Mouse (Mus musculus): ENCODE measurements at regions not wholly inside any gene's neighbourhood (a gene's known extent, or its start where the extent isn't known, plus 50 kb on each side); places are given as distances from the start of the nearest gene placed in this dataset.

- H3K4me3 ChIP-seq (ENCODE audit: control insufficient read depth, insufficient read depth, low read length) = no peak overlapping the region
- no peaks in the 10 kb centered on the region for H3K4me1 ChIP-seq (replicated peaks; ENCODE audit: control insufficient read depth, insufficient read depth, low read length)
- H3K27ac ChIP-seq (ENCODE audit: control insufficient read depth, insufficient read depth, low read length) = no peak overlapping the region
- DNase-seq = no peak
- H3K36me3 ChIP-seq (ENCODE audit: control insufficient read depth, insufficient read depth, low read length) = no peaks in the 10 kb centered on the region
- WGBS = 93% methylated on average over 5 of the region's 5 CpGs
- no peaks in the 10 kb centered on the region for H3K27me3 ChIP-seq (ENCODE audit: control insufficient read depth, insufficient read depth, low read length)
- TF ChIP-seq CTCF (IDR thresholded peaks at IDR 0.05; ENCODE audit: borderline replicate concordance, control insufficient read depth, extremely low read depth, insufficient read depth, low read length, poor library complexity) (no peak), POLR2A (IDR thresholded peaks at IDR 0.05; ENCODE audit: control insufficient read depth, extremely low read depth, insufficient read depth, low read length, poor library complexity) (no peak)
These were observed 72.5 kb upstream of the Arg1 start for GRCm38 (mm10) chr10:24999807-25000206.

- no peak for DNase-seq
- no peaks in the 10 kb centered on the region for H3K27me3 ChIP-seq (ENCODE audit: control insufficient read depth, insufficient read depth, low read length)
- no peaks in the 10 kb centered on the region for H3K36me3 ChIP-seq (ENCODE audit: control insufficient read depth, insufficient read depth, low read length)
- WGBS = 96% methylated on average over 3 of the region's 3 CpGs
- no peaks in the 10 kb centered on the region for H3K4me1 ChIP-seq (replicated peaks; ENCODE audit: control insufficient read depth, insufficient read depth, low read length)
- TF ChIP-seq CTCF (IDR thresholded peaks at IDR 0.05; ENCODE audit: borderline replicate concordance, control insufficient read depth, extremely low read depth, insufficient read depth, low read length, poor library complexity) (no peak), POLR2A (IDR thresholded peaks at IDR 0.05; ENCODE audit: control insufficient read depth, extremely low read depth, insufficient read depth, low read length, poor library complexity) (no peak)
- H3K4me3 ChIP-seq (ENCODE audit: control insufficient read depth, insufficient read depth, low read length) = no peak overlapping the region
- no peak overlapping the region for H3K27ac ChIP-seq (ENCODE audit: control insufficient read depth, insufficient read depth, low read length)
These were observed 70.4 kb upstream of the Arg1 start for GRCm38 (mm10) chr10:24997661-24998060.

- Histone ChIP-seq H3K4me1 (replicated peaks; ENCODE audit: control insufficient read depth, insufficient read depth, low read length) (no peaks in the 10 kb centered on the region), H3K36me3 (ENCODE audit: control insufficient read depth, insufficient read depth, low read length) (no peaks in the 10 kb centered on the region), H3K27ac (ENCODE audit: control insufficient read depth, insufficient read depth, low read length) (no peak overlapping the region), H3K4me3 (ENCODE audit: control insufficient read depth, insufficient read depth, low read length) (no peak overlapping the region), H3K27me3 (ENCODE audit: control insufficient read depth, insufficient read depth, low read length) (no peaks in the 10 kb centered on the region)
- no peak for TF ChIP-seq POLR2A (IDR thresholded peaks at IDR 0.05; ENCODE audit: control insufficient read depth, extremely low read depth, insufficient read depth, low read length, poor library complexity)
- TF ChIP-seq CTCF (IDR thresholded peaks at IDR 0.05; ENCODE audit: borderline replicate concordance, control insufficient read depth, extremely low read depth, insufficient read depth, low read length, poor library complexity) = no peak
- no peak for DNase-seq
- WGBS = 97% methylated on average over 2 of the region's 2 CpGs
These were observed 68.5 kb upstream of the Arg1 start for GRCm38 (mm10) chr10:24995751-24996150.

- Histone ChIP-seq H3K36me3 (ENCODE audit: control insufficient read depth, insufficient read depth, low read length) (no peaks in the 10 kb centered on the region), H3K4me3 (ENCODE audit: control insufficient read depth, insufficient read depth, low read length) (no peak overlapping the region), H3K4me1 (replicated peaks; ENCODE audit: control insufficient read depth, insufficient read depth, low read length) (no peaks in the 10 kb centered on the region), H3K27ac (ENCODE audit: control insufficient read depth, insufficient read depth, low read length) (no peak overlapping the region), H3K27me3 (ENCODE audit: control insufficient read depth, insufficient read depth, low read length) (no peaks in the 10 kb centered on the region)
- TF ChIP-seq POLR2A (IDR thresholded peaks at IDR 0.05; ENCODE audit: control insufficient read depth, extremely low read depth, insufficient read depth, low read length, poor library complexity) (no peak), CTCF (IDR thresholded peaks at IDR 0.05; ENCODE audit: borderline replicate concordance, control insufficient read depth, extremely low read depth, insufficient read depth, low read length, poor library complexity) (no peak)
- no peak for DNase-seq
- WGBS = 93% methylated on average over 2 of the region's 2 CpGs
These were observed 62.8 kb upstream of the Arg1 start for GRCm38 (mm10) chr10:24989965-24990653.

GRCm38 (mm10) chr10:24984801-24985200 is 57.5 kb upstream of the Arg1 start:
- H3K27ac ChIP-seq (ENCODE audit: control insufficient read depth, insufficient read depth, low read length) = no peak overlapping the region
- DNase-seq = no peak
- no peaks in the 10 kb centered on the region for H3K4me1 ChIP-seq (replicated peaks; ENCODE audit: control insufficient read depth, insufficient read depth, low read length)
- H3K4me3 ChIP-seq (ENCODE audit: control insufficient read depth, insufficient read depth, low read length) = no peak overlapping the region
- H3K27me3 ChIP-seq (ENCODE audit: control insufficient read depth, insufficient read depth, low read length) = no peaks in the 10 kb centered on the region
- H3K36me3 ChIP-seq (ENCODE audit: control insufficient read depth, insufficient read depth, low read length) = no peaks in the 10 kb centered on the region
- WGBS = 94% methylated on average over 4 of the region's 4 CpGs
- TF ChIP-seq POLR2A (IDR thresholded peaks at IDR 0.05; ENCODE audit: control insufficient read depth, extremely low read depth, insufficient read depth, low read length, poor library complexity) (no peak), CTCF (IDR thresholded peaks at IDR 0.05; ENCODE audit: borderline replicate concordance, control insufficient read depth, extremely low read depth, insufficient read depth, low read length, poor library complexity) (no peak)

- 96% methylated on average over 3 of the region's 3 CpGs for WGBS
- TF ChIP-seq POLR2A (IDR thresholded peaks at IDR 0.05; ENCODE audit: control insufficient read depth, extremely low read depth, insufficient read depth, low read length, poor library complexity) (no peak), CTCF (IDR thresholded peaks at IDR 0.05; ENCODE audit: borderline replicate concordance, control insufficient read depth, extremely low read depth, insufficient read depth, low read length, poor library complexity) (no peak)
- no peaks in the 10 kb centered on the region for H3K36me3 ChIP-seq (ENCODE audit: control insufficient read depth, insufficient read depth, low read length)
These were observed 54.5 kb upstream of the Arg1 start for GRCm38 (mm10) chr10:24981763-24982162.

More at GRCm38 (mm10) chr10:24981763-24982162, 54.5 kb upstream of the Arg1 start:
- no peaks in the 10 kb centered on the region for H3K4me1 ChIP-seq (replicated peaks; ENCODE audit: control insufficient read depth, insufficient read depth, low read length)
- DNase-seq = no peak
- H3K4me3 ChIP-seq (ENCODE audit: control insufficient read depth, insufficient read depth, low read length) = no peak overlapping the region
- H3K27ac ChIP-seq (ENCODE audit: control insufficient read depth, insufficient read depth, low read length) = no peak overlapping the region
- H3K27me3 ChIP-seq (ENCODE audit: control insufficient read depth, insufficient read depth, low read length) = no peaks in the 10 kb centered on the region
